Mouse (Mus musculus): ENCODE measurements around the gene Son. TPM values are rescaled to one million over a fixed set of nuclear protein-coding genes. Genes with fewer than 3 reads are reported as not detected.
A peak's percentile ranks its signal among the peaks of the same experiment; 100 is the strongest.

Gene Son
- polyA plus RNA-seq, 1 experiment from 2014 or later, result 106 TPM

DNA sequence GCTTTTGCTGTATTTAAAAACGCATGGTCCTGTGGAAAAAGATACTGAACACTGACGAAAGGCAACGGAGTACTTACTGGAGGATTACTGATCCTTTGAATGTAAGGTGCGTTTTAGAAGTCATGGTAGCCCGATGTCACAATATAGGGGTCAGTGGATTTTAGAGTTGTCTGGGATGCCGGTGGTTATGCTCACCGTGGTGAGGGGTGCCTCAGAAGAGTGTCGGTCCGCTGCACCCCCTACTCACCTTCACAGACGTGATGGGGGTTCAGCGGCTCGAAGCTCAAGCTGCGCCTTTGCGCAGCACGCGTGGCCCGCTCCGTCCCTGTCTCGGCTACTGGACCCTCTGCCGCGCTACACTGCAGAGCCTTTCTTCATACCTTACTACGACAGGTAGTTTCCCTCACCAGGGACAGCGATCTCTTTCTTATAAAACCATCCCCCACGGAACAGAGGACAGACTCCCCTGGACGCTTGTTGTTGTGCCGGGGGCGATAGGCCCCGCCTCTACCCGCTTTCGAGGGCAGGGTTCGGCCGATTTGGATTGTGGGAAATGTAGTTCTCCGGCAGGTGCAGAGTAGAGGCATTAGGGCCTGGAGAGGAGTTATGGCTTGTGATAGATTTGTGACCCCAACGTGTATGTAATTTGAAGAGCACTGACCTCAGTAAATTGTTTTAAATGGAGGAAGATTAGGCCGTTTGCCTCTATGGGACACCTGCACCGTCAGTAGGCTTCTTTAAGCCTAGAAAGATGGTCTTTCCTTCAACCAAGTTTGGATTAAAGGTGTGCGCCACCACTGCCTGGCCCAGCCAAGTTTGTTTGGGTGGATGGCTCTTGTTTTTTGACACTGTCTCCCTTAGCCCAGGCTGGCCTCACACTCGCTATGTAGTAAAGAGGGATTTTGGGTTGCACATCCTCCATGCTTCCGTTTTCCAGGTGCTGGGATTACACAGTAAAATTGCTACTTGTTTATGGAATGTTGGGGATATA is 28.5 kb upstream of the Son start, which contains the start of gene Dnajc28:
Gene Dnajc28 (minus strand): TSS at position 516 of the 991 bp plus-strand sequence.
- H3K27me3 ChIP-seq (replicated peaks), result no peaks in the 10 kb centered on the region
- H3K36me3 ChIP-seq, result peaks cover 40% of the 10 kb centered on the region
- peak; percentile 92 for ATAC-seq (ENCODE audit: low FRiP score)
- peak within 1 kb of the TSS; percentile 67 for H3K4me3 ChIP-seq (replicated peaks)
- WGBS, result 10% methylated on average over 39 of the region's 39 CpGs
- H3K4me2 ChIP-seq, result peak within 1 kb of the TSS; percentile 77
- H3K27ac ChIP-seq (replicated peaks), result peak within 1 kb of the TSS; percentile 33; the same call in 1 of the 2 replicates
- peaks cover 6% of the 10 kb centered on the region for H3K4me1 ChIP-seq
- no peaks in the 10 kb centered on the region for H3K9me3 ChIP-seq (replicated peaks)
- H3K9ac ChIP-seq (replicated peaks), result peak within 1 kb of the TSS; percentile 66

DNA sequence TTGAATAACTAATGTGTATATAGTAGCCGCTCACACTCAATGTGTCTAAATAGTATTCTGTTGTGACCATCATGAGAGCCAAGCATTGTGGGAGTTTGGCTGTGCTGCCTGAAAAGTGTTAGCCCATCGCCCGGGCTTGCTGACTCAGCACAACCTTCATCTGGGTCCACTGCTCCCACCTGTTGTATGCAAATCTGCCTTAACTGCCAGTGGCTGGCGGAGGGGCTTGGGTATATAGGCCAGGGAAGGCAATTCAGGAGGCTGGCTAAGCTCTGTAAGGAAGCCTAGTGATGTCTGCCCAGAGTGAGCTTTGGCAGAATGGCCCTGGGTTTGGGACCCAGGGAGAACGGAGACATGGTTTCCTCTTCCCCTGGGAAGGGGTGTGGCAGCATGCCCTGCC is 27.1 kb upstream of the Son start:
- H3K9me3 ChIP-seq (replicated peaks), result no peaks in the 10 kb centered on the region
- no peak overlapping the region for H3K4me3 ChIP-seq (replicated peaks)
- WGBS, result 93% methylated on average over 5 of the region's 5 CpGs
- H3K4me2 ChIP-seq, result no peak overlapping the region
- H3K27me3 ChIP-seq (replicated peaks), result no peaks in the 10 kb centered on the region
- H3K27ac ChIP-seq (replicated peaks), result no peak overlapping the region
- peaks cover 6% of the 10 kb centered on the region for H3K4me1 ChIP-seq
- no peak overlapping the region for H3K9ac ChIP-seq (replicated peaks)
- H3K36me3 ChIP-seq, result peaks cover 53% of the 10 kb centered on the region
- no peak for ATAC-seq (ENCODE audit: low FRiP score)

DNA sequence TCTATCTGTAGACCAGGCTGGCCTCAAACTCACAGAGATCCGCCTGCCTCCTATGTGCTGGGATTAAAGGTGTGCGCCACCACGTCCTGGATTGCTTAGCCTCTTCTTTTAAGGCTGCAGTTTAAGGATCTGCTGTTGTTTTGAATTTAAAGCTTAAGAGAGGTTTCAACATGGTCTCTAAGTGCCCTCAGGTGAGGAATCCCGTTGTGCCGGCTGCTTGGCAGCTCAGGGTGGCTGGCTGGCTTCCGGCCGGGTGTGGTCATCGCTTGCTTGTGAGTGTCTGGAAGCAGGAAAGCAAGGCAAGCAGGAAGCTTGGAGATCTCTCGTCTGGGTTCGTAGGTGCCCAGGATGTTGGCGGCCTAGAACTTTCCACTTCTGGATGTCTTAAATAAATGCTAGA is 26.3 kb upstream of the Son start:
- no peak overlapping the region for H3K4me2 ChIP-seq
- no peaks in the 10 kb centered on the region for H3K9me3 ChIP-seq (replicated peaks)
- ATAC-seq (ENCODE audit: low FRiP score), result no peak
- peaks cover 60% of the 10 kb centered on the region for H3K36me3 ChIP-seq
- H3K27ac ChIP-seq (replicated peaks), result no peak overlapping the region
- H3K4me3 ChIP-seq (replicated peaks), result no peak overlapping the region
- no peak overlapping the region for H3K9ac ChIP-seq (replicated peaks)
- WGBS, result 95% methylated on average over 11 of the region's 11 CpGs
- peaks cover 6% of the 10 kb centered on the region for H3K4me1 ChIP-seq
- no peaks in the 10 kb centered on the region for H3K27me3 ChIP-seq (replicated peaks)

- Histone ChIP-seq H3K27ac (replicated peaks) (no peak overlapping the region), H3K4me2 (no peak overlapping the region), H3K4me3 (replicated peaks) (no peak overlapping the region), H3K4me1 (peaks cover 4% of the 10 kb centered on the region), H3K27me3 (replicated peaks) (no peaks in the 10 kb centered on the region), H3K9ac (replicated peaks) (no peak overlapping the region), H3K36me3 (peaks cover 70% of the 10 kb centered on the region), H3K9me3 (replicated peaks) (no peaks in the 10 kb centered on the region)
- no peak for ATAC-seq (ENCODE audit: low FRiP score)
- 95% methylated on average over 9 of the region's 9 CpGs for WGBS
These were observed 24.2 kb upstream of the Son start for GRCm38 (mm10) chr16:91623074-91623473.

GRCm38 (mm10) chr16:91627831-91628230 is 19.5 kb upstream of the Son start:
- H3K36me3 ChIP-seq, result peaks cover 77% of the 10 kb centered on the region

GRCm38 (mm10) chr16:91628673-91629072 is 18.6 kb upstream of the Son start:
- H3K4me3 ChIP-seq (replicated peaks), result no peak overlapping the region
- peaks cover 74% of the 10 kb centered on the region for H3K36me3 ChIP-seq
- no peak for ATAC-seq (ENCODE audit: low FRiP score)
- WGBS, result 93% methylated on average over 3 of the region's 3 CpGs
- H3K4me2 ChIP-seq, result no peak overlapping the region
- no peaks in the 10 kb centered on the region for H3K27me3 ChIP-seq (replicated peaks)
- H3K4me1 ChIP-seq, result no peaks in the 10 kb centered on the region
- no peak overlapping the region for H3K9ac ChIP-seq (replicated peaks)
- no peaks in the 10 kb centered on the region for H3K9me3 ChIP-seq (replicated peaks)
- H3K27ac ChIP-seq (replicated peaks), result no peak overlapping the region

More at GRCm38 (mm10) chr16:91627831-91628230, 19.5 kb upstream of the Son start:
- H3K27me3 ChIP-seq (replicated peaks), result no peaks in the 10 kb centered on the region
- no peak overlapping the region for H3K4me3 ChIP-seq (replicated peaks)
- no peak overlapping the region for H3K4me2 ChIP-seq
- no peak for ATAC-seq (ENCODE audit: low FRiP score)
- H3K27ac ChIP-seq (replicated peaks), result no peak overlapping the region
- 94% methylated on average over 7 of the region's 7 CpGs for WGBS
- no peaks in the 10 kb centered on the region for H3K9me3 ChIP-seq (replicated peaks)
- no peaks in the 10 kb centered on the region for H3K4me1 ChIP-seq
- no peak overlapping the region for H3K9ac ChIP-seq (replicated peaks)

- no peak overlapping the region for H3K27ac ChIP-seq (replicated peaks)
- no peak overlapping the region for H3K9ac ChIP-seq (replicated peaks)
- H3K4me2 ChIP-seq, result no peak overlapping the region
- 94% methylated on average over 4 of the region's 4 CpGs for WGBS
- peaks cover 74% of the 10 kb centered on the region for H3K36me3 ChIP-seq
- no peaks in the 10 kb centered on the region for H3K9me3 ChIP-seq (replicated peaks)
- no peaks in the 10 kb centered on the region for H3K4me1 ChIP-seq
- no peak for ATAC-seq (ENCODE audit: low FRiP score)
- no peak overlapping the region for H3K4me3 ChIP-seq (replicated peaks)
- no peaks in the 10 kb centered on the region for H3K27me3 ChIP-seq (replicated peaks)
These were observed 17.6 kb upstream of the Son start for GRCm38 (mm10) chr16:91629749-91630148.

- Histone ChIP-seq H3K36me3 (peaks cover 66% of the 10 kb centered on the region), H3K27me3 (replicated peaks) (no peaks in the 10 kb centered on the region), H3K9ac (replicated peaks) (no peak overlapping the region), H3K9me3 (replicated peaks) (no peaks in the 10 kb centered on the region), H3K4me1 (no peaks in the 10 kb centered on the region), H3K4me3 (replicated peaks) (no peak overlapping the region), H3K27ac (replicated peaks) (no peak overlapping the region), H3K4me2 (no peak overlapping the region)
- 50% methylated on average over 1 of the region's 1 CpGs for WGBS
- no peak for ATAC-seq (ENCODE audit: low FRiP score)
These were observed 16.7 kb upstream of the Son start for GRCm38 (mm10) chr16:91630584-91630983.

DNA sequence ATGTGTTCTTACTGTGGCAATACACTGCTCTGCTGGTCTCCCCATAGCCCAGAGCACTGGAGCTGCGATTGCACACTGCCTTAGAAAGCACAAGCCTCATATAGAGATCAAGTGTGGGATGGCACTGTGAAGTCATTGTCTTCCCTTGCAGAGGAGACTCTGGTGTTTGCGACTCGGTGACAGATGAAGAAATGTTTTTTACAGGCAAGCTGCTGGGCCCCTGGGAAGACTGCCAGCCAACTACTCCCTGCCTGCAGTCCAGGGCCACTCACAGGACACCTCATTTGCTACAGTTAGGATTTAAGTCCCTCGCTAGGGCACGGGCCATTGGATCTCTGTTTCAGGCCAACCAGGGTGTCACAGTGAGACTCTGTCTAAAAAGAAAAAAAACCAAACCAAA is 14.9 kb upstream of the Son start:
- no peak for ATAC-seq (ENCODE audit: low FRiP score)
- 73% methylated on average over 5 of the region's 5 CpGs for WGBS
- no peaks in the 10 kb centered on the region for H3K9me3 ChIP-seq (replicated peaks)
- H3K27me3 ChIP-seq (replicated peaks), result no peaks in the 10 kb centered on the region
- H3K27ac ChIP-seq (replicated peaks), result no peak overlapping the region
- H3K4me1 ChIP-seq, result no peaks in the 10 kb centered on the region
- no peak overlapping the region for H3K4me2 ChIP-seq
- H3K36me3 ChIP-seq, result peaks cover 77% of the 10 kb centered on the region
- H3K4me3 ChIP-seq (replicated peaks), result no peak overlapping the region
- H3K9ac ChIP-seq (replicated peaks), result no peak overlapping the region

- WGBS, result 95% methylated on average over 7 of the region's 7 CpGs
These were observed 14.4 kb upstream of the Son start for GRCm38 (mm10) chr16:91632940-91633339.

DNA sequence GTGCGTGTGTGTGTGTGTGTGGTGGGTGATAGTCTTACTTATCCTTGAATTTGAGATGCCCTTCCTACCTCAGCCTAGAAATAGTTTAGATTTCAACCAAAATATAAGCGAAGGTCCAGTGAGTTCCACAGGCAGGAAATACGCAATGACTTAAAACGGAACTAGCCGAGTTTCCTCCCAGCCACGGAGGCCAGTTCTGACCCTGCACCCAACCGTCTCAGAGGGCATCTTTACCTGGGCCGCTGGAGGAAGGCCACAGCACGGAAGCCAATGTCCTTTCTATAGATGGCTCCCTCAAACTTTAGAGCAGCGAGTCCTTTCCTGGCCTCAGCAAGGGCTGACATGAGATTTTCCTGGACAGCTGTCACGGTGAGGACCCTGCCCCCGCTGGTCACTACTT is 13.7 kb upstream of the Son start:
- Histone ChIP-seq H3K9me3 (replicated peaks) (no peaks in the 10 kb centered on the region), H3K27ac (replicated peaks) (no peak overlapping the region), H3K36me3 (peaks cover 76% of the 10 kb centered on the region), H3K4me1 (no peaks in the 10 kb centered on the region), H3K4me2 (no peak overlapping the region), H3K9ac (replicated peaks) (no peak overlapping the region), H3K4me3 (replicated peaks) (no peak overlapping the region), H3K27me3 (replicated peaks) (no peaks in the 10 kb centered on the region)
- ATAC-seq (ENCODE audit: low FRiP score), result no peak
- 94% methylated on average over 12 of the region's 12 CpGs for WGBS

More at GRCm38 (mm10) chr16:91632940-91633339, 14.4 kb upstream of the Son start:
- H3K4me3 ChIP-seq (replicated peaks), result no peak overlapping the region
- no peak overlapping the region for H3K27ac ChIP-seq (replicated peaks)
- no peak overlapping the region for H3K4me2 ChIP-seq
- no peaks in the 10 kb centered on the region for H3K4me1 ChIP-seq
- H3K9me3 ChIP-seq (replicated peaks), result no peaks in the 10 kb centered on the region
- H3K36me3 ChIP-seq, result peaks cover 77% of the 10 kb centered on the region
- H3K27me3 ChIP-seq (replicated peaks), result no peaks in the 10 kb centered on the region
- H3K9ac ChIP-seq (replicated peaks), result no peak overlapping the region
- no peak for ATAC-seq (ENCODE audit: low FRiP score)

DNA sequence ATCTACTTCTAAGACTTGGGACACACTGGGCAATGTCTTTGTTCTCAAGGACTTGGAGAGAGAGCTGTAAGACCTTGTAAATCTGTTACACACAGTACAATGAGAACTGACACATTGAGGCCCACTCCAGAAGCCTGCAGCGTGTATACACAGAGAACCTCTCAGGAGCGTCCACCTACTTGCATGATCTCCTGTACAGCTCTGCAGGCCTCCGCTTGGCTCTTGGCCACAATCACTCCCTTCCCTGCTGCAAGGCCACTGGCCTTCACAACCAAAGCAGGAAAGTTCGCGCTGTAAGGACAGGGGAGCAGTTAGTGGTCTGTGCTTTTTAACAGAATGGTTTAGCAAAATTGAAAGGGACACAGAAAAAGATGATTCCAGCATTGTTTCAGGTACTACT is 8.1 kb upstream of the Son start:
- 94% methylated on average over 5 of the region's 5 CpGs for WGBS
- H3K9ac ChIP-seq (replicated peaks), result no peak overlapping the region
- no peak overlapping the region for H3K4me3 ChIP-seq (replicated peaks)
- no peak for ATAC-seq (ENCODE audit: low FRiP score)
- H3K27ac ChIP-seq (replicated peaks), result no peak overlapping the region
- peaks cover 72% of the 10 kb centered on the region for H3K36me3 ChIP-seq
- no peaks in the 10 kb centered on the region for H3K27me3 ChIP-seq (replicated peaks)
- no peaks in the 10 kb centered on the region for H3K4me1 ChIP-seq
- no peak overlapping the region for H3K4me2 ChIP-seq
- H3K9me3 ChIP-seq (replicated peaks), result no peaks in the 10 kb centered on the region

Data from neural tube, embryonic 15.5 days (tissue).